Mouse (Mus musculus) kidney, adult 2 months (tissue): Measurements from ENCODE around the gene Noc2l.

Experiments
- CTCF ChIP-seq: fragments of 200-500 bp; conservative IDR thresholded peaks from 2 replicates; pipeline ENCODE4 v1.5.1; 2011; ENCODE audit warnings: low read depth, mild to moderate bottlenecking, control low read depth, low read length, moderate library complexity, mixed read lengths; ENCODE audit not compliant: insufficient read depth, insufficient read length
- POLR2A ChIP-seq: fragments of 200-500 bp; IDR thresholded peaks from one replicate; pipeline ENCODE4 v1.6.1; 2011; ENCODE audit warnings: low read depth, low read length, control low read depth

DNA sequence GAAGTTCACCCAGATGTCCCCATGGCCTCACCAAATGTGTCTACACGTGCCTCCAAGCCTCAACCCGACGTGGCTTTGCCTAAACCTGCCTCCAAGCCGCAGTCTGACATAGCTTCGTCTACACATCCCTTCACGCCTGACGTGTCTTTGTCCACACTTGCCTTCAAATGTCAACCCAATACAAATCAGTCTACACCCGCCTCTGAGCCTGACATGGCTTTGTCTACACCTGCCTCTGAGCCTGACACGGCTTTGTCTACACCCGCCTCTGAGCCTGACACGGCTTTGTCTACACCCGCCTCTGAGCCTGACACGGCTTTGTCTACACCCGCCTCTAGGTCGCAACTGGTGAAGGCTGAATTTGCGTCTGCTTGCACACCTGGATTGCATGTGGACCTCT is 18.0 kb upstream of the Noc2l start:
- TF ChIP-seq POLR2A (no peak), CTCF (no peak)
